Mouse (Mus musculus): Measurements from ENCODE around the gene Nup98. TPM values are rescaled to one million over a fixed set of nuclear protein-coding genes. Genes with fewer than 3 reads are reported as not detected.
A peak's percentile ranks its signal among the peaks of the same experiment; 100 is the strongest.

Gene Nup98
- total and polyA plus RNA-seq, 3 experiments = 25.9 to 195 (median 45.2) TPM

- TF ChIP-seq USF1 (IDR thresholded peaks at IDR 0.05; ENCODE audit: low read depth, low read length) (no peak), ETS1 (IDR thresholded peaks at IDR 0.05; ENCODE audit: low read depth, low read length) (peak; percentile 90)
Observed at GRCm38 (mm10) chr7:102242371-102242770, 32.4 kb upstream of the Nup98 start (continued).

GRCm38 (mm10) chr7:102239591-102239990 lies 29.6 kb upstream of the Nup98 start:
- peaks cover 23 to 35% of the 10 kb centered on the region in 2 experiments for H3K4me1 ChIP-seq (ENCODE audit: control insufficient read depth in 1 of 2, insufficient read depth in 2 of 2, low read length in 2 of 2)
- H3K36me3 ChIP-seq (ENCODE audit: control insufficient read depth in 1 of 2, insufficient read depth in 2 of 2, low read length in 2 of 2) = peaks cover 5 to 34% of the 10 kb centered on the region in 2 experiments
- H3K9me3 ChIP-seq (replicated peaks; ENCODE audit: insufficient read depth, low read length) = no peaks in the 10 kb centered on the region
- no peak overlapping the region for H3K27ac ChIP-seq (ENCODE audit: control insufficient read depth, low read depth, low read length)
- H3K27me3 ChIP-seq (ENCODE audit: control insufficient read depth in 1 of 2, insufficient read depth in 2 of 2, low read length in 2 of 2) = no peaks in the 10 kb centered on the region
- DNase-seq (ENCODE audit: low read depth, low spot score) = no peak
- H3K79me2 ChIP-seq (ENCODE audit: control insufficient read depth, insufficient read depth, low read length, poor library complexity) = peaks cover 20% of the 10 kb centered on the region
- TF ChIP-seq ZC3H11A (IDR thresholded peaks at IDR 0.05; ENCODE audit: low read depth, low read length) = no peak
- TF ChIP-seq MEF2A (IDR thresholded peaks at IDR 0.05; ENCODE audit: extremely low read depth, insufficient replicate concordance, low read depth, low read length, poor library complexity, severe bottlenecking) = no peak
- TF ChIP-seq UBTF (IDR thresholded peaks at IDR 0.05; ENCODE audit: borderline replicate concordance, insufficient read depth, low read depth, low read length) = no peak
- TF ChIP-seq MYC (IDR thresholded peaks at IDR 0.05; ENCODE audit: low read depth, low read length) = no peak
- TF ChIP-seq USF2 (IDR thresholded peaks at IDR 0.05; ENCODE audit: borderline replicate concordance in 1 of 2, insufficient read depth in 1 of 2, low read depth in 1 of 2, low read length in 2 of 2) = no peak
- TF ChIP-seq ZNF384 (IDR thresholded peaks at IDR 0.05; ENCODE audit: low read depth, low read length) = no peak
- TF ChIP-seq CTCF (IDR thresholded peaks at IDR 0.05 in 2 of 3, conservative IDR thresholded peaks at IDR 0.05 in 1 of 3; ENCODE audit: control insufficient read depth in 1 of 3, insufficient read depth in 1 of 3, low read depth in 2 of 3, low read length in 3 of 3, poor library complexity in 1 of 3, severe bottlenecking in 1 of 3) = no peak
- TF ChIP-seq TAL1 (IDR thresholded peaks at IDR 0.05; ENCODE audit: low read length) = no peak
- TF ChIP-seq POLR2AphosphoS5 (IDR thresholded peaks at IDR 0.05; ENCODE audit: borderline replicate concordance, low read depth, low read length) = no peak
- no peak for TF ChIP-seq MAZ (IDR thresholded peaks at IDR 0.05; ENCODE audit: low read depth, low read length)
- TF ChIP-seq TCF12 (IDR thresholded peaks at IDR 0.05; ENCODE audit: low read depth, low read length) = no peak
- TF ChIP-seq CHD1 (IDR thresholded peaks at IDR 0.05; ENCODE audit: low read depth, low read length) = no peak
- no peak for TF ChIP-seq RCOR1 (IDR thresholded peaks at IDR 0.05; ENCODE audit: low read depth, low read length)
- TF ChIP-seq EP300 (IDR thresholded peaks at IDR 0.05; ENCODE audit: low read depth in 1 of 2, low read length in 2 of 2) = no peak
- no peak overlapping the region for H3K9ac ChIP-seq (ENCODE audit: control insufficient read depth, low read depth, low read length, poor library complexity, severe bottlenecking)
- H3K4me3 ChIP-seq (ENCODE audit: control insufficient read depth in 1 of 2, insufficient read depth in 1 of 2, low read depth in 2 of 2, low read length in 2 of 2) = no peak overlapping the region

- TF ChIP-seq SMC3 (IDR thresholded peaks at IDR 0.05; ENCODE audit: low read depth, low read length) (no peak), TBP (IDR thresholded peaks at IDR 0.05; ENCODE audit: low read depth, low read length) (no peak), E2F4 (IDR thresholded peaks at IDR 0.05; ENCODE audit: borderline replicate concordance, low read depth, low read length) (no peak), UBTF (IDR thresholded peaks at IDR 0.05; ENCODE audit: borderline replicate concordance, insufficient read depth, low read depth, low read length) (no peak), MEF2A (IDR thresholded peaks at IDR 0.05; ENCODE audit: extremely low read depth, insufficient replicate concordance, low read depth, low read length, poor library complexity, severe bottlenecking) (no peak), SIN3A (IDR thresholded peaks at IDR 0.05; ENCODE audit: low read length) (no peak), ZMIZ1 (IDR thresholded peaks at IDR 0.05; ENCODE audit: low read depth, low read length) (0 out of 2 replicates have a peak, but pooled peaks have one; percentile 52)
- H3K9ac ChIP-seq (ENCODE audit: control insufficient read depth, low read depth, low read length, poor library complexity, severe bottlenecking) = no peak overlapping the region
- peaks cover 5 to 27% of the 10 kb centered on the region in 2 experiments for H3K36me3 ChIP-seq (ENCODE audit: control insufficient read depth in 1 of 2, insufficient read depth in 2 of 2, low read length in 2 of 2)
- no peaks in the 10 kb centered on the region for H3K9me3 ChIP-seq (replicated peaks; ENCODE audit: insufficient read depth, low read length)
- H3K4me1 ChIP-seq (ENCODE audit: control insufficient read depth in 1 of 2, insufficient read depth in 2 of 2, low read length in 2 of 2) = peaks cover 16 to 27% of the 10 kb centered on the region in 2 experiments
- DNase-seq (ENCODE audit: low read depth, low spot score) = no peak
- no peak overlapping the region for H3K4me3 ChIP-seq (ENCODE audit: control insufficient read depth in 1 of 2, insufficient read depth in 1 of 2, low read depth in 2 of 2, low read length in 2 of 2)
- no peaks in the 10 kb centered on the region for H3K27me3 ChIP-seq (ENCODE audit: control insufficient read depth in 1 of 2, insufficient read depth in 2 of 2, low read length in 2 of 2)
- peaks cover 16% of the 10 kb centered on the region for H3K79me2 ChIP-seq (ENCODE audit: control insufficient read depth, insufficient read depth, low read length, poor library complexity)
- no peak overlapping the region for H3K27ac ChIP-seq (ENCODE audit: control insufficient read depth, low read depth, low read length)
Observed at GRCm38 (mm10) chr7:102238686-102239286, 28.8 kb upstream of the Nup98 start.

All from MEL (cell line).